Mouse (Mus musculus): ENCODE results near the gene Gatb.

GRCm38 (mm10) chr3:85530601-85531161 lies 43.2 kb upstream of the Gatb start:
- TF ChIP-seq CTCF (IDR thresholded peaks at IDR 0.05; ENCODE audit: control insufficient read depth, insufficient read depth, low read length) (no peak), POLR2A (IDR thresholded peaks at IDR 0.05; ENCODE audit: borderline replicate concordance, control insufficient read depth, low read depth, low read length) (no peak)

Data from bone marrow, adult 2 months (tissue).